Mouse (Mus musculus) limb, embryonic 12.5 days (tissue): ENCODE results near the gene Fuz. TPM values are rescaled to one million over a fixed set of nuclear protein-coding genes. Genes with fewer than 3 reads are reported as not detected.

Source experiments
- ATAC-seq: fragments of 200-750 bp; cut with Nextera tagmentation; 2 replicates; pipeline ENCODE4 v1.8.0; 2017; ENCODE audit warnings: low read depth, moderate TSS enrichment; ENCODE audit not compliant: insufficient number of reproducible peaks, insufficient read depth, low FRiP score, low TSS enrichment
- H3K27ac ChIP-seq: fragments of 300-500 bp; sonication (generic); 2 replicates; pipeline ENCODE4 v1.5.1; 2016; ENCODE audit warnings: mild to moderate bottlenecking, moderate library complexity
- H3K27me3 ChIP-seq: fragments of 300-500 bp; sonication (generic); 2 replicates; pipeline ENCODE4 v1.6.1; 2016; ENCODE audit warnings: mild to moderate bottlenecking, moderate library complexity
- H3K36me3 ChIP-seq: fragments of 300-500 bp; sonication (generic); 2 replicates; pipeline ENCODE4 v1.6.1; 2016; ENCODE audit warnings: mild to moderate bottlenecking, moderate library complexity
- H3K4me1 ChIP-seq: fragments of 300-500 bp; sonication (generic); replicated peaks from 2 replicates; pipeline ENCODE4 v1.6.1; 2016
- H3K4me2 ChIP-seq: fragments of 300-500 bp; sonication (generic); 2 replicates; pipeline ENCODE4 v1.6.1; 2016; ENCODE audit warnings: mild to moderate bottlenecking, moderate library complexity
- H3K4me3 ChIP-seq: fragments of 300-500 bp; sonication (generic); replicated peaks from 2 replicates; pipeline ENCODE4 v1.5.1; 2016; ENCODE audit warnings: mild to moderate bottlenecking
- H3K9ac ChIP-seq: fragments of 300-500 bp; sonication (generic); replicated peaks from 2 replicates; pipeline ENCODE4 v1.6.1; 2016; ENCODE audit warnings: mild to moderate bottlenecking, moderate library complexity
- H3K9me3 ChIP-seq: fragments of 300-500 bp; sonication (generic); 2 replicates; pipeline ENCODE4 v1.6.1; 2016; ENCODE audit warnings: mild to moderate bottlenecking, moderate library complexity
- whole genome bisulfite sequencing: fragments of 180-500 bp; shearing (Covaris S2); methylation state at CpG from one replicate; pipeline ENCODE4 v1.1.7; 2016; 5-methylcytosine and 5-hydroxymethylcytosine counted together
- polyA plus RNA-seq: library from polyadenylated mRNA; unstranded; fragments of >200 nt; fragmentation: Nextera tagmentation; extraction: Ambion mirVana; gene quantifications from 2 replicates; pipeline ENCODE4 v1.2.1, GENCODE M21; 2016

Gene Fuz
- 21.6 and 24.8 TPM in 2 replicates for polyA plus RNA-seq

- WGBS: 1% methylated on average over 34 of the region's 34 CpGs
- H3K4me1 ChIP-seq: peaks cover 42% of the 10 kb centered on the region
- no peaks in the 10 kb centered on the region for H3K27me3 ChIP-seq
- no peaks in the 10 kb centered on the region for H3K9me3 ChIP-seq
- ATAC-seq: peak; percentile 35
- H3K9ac ChIP-seq: peak within 1 kb of the TSS; percentile 72
- H3K4me2 ChIP-seq: peak within 1 kb of the TSS; percentile 75
- H3K4me3 ChIP-seq: peak within 1 kb of the TSS; percentile 62
- peaks cover 27% of the 10 kb centered on the region for H3K36me3 ChIP-seq
- H3K27ac ChIP-seq: peak within 1 kb of the TSS; percentile 90
These were observed at the start of gene Fuz for GRCm38 (mm10) chr7:44895593-44896434. Fuz (plus strand) TSS chr7:44896079.

- Histone ChIP-seq H3K4me2 (no peak overlapping the region), H3K36me3 (peaks cover 59% of the 10 kb centered on the region), H3K4me1 (peaks cover 18% of the 10 kb centered on the region), H3K27me3 (peaks cover 4% of the 10 kb centered on the region; the same call in 1 of the 2 replicates), H3K4me3 (no peak overlapping the region), H3K9me3 (no peaks in the 10 kb centered on the region), H3K9ac (no peak overlapping the region), H3K27ac (no peak overlapping the region)
- WGBS: 91% methylated on average over 7 of the region's 7 CpGs
- no peak for ATAC-seq
These were observed 49.1 kb upstream of the Fuz start for GRCm38 (mm10) chr7:44846804-44847203.

GRCm38 (mm10) chr7:44847772-44848171 is 48.1 kb upstream of the Fuz start:
- Histone ChIP-seq H3K36me3 (peaks cover 57% of the 10 kb centered on the region), H3K9me3 (no peaks in the 10 kb centered on the region), H3K4me3 (peak overlapping the region; percentile 78), H3K27me3 (no peaks in the 10 kb centered on the region), H3K4me1 (peaks cover 23% of the 10 kb centered on the region), H3K4me2 (peak overlapping the region; percentile 85), H3K27ac (no peak overlapping the region), H3K9ac (peak overlapping the region; percentile 40; the same call in 1 of the 2 replicates)
- ATAC-seq: no peak
- WGBS: 81% methylated on average over 5 of the region's 5 CpGs

GRCm38 (mm10) chr7:44848561-44849415 is 47.1 kb upstream of the Fuz start, which contains the start of the genes Akt1s1 and Tbc1d17:
Akt1s1 (plus strand) TSS chr7:44848991.
Tbc1d17 (minus strand) TSS chr7:44849079.
- under 1% methylated on average over 54 of the region's 54 CpGs for WGBS
- ATAC-seq: peak; percentile 85
- Histone ChIP-seq H3K27ac (peak within 1 kb of the TSS; percentile 96), H3K4me2 (peak within 1 kb of the TSS; percentile 85), H3K36me3 (peaks cover 51% of the 10 kb centered on the region), H3K27me3 (no peaks in the 10 kb centered on the region), H3K9ac (peak within 1 kb of the TSS; percentile 68), H3K4me1 (peaks cover 32% of the 10 kb centered on the region), H3K4me3 (peak within 1 kb of the TSS; percentile 78), H3K9me3 (no peaks in the 10 kb centered on the region)

DNA sequence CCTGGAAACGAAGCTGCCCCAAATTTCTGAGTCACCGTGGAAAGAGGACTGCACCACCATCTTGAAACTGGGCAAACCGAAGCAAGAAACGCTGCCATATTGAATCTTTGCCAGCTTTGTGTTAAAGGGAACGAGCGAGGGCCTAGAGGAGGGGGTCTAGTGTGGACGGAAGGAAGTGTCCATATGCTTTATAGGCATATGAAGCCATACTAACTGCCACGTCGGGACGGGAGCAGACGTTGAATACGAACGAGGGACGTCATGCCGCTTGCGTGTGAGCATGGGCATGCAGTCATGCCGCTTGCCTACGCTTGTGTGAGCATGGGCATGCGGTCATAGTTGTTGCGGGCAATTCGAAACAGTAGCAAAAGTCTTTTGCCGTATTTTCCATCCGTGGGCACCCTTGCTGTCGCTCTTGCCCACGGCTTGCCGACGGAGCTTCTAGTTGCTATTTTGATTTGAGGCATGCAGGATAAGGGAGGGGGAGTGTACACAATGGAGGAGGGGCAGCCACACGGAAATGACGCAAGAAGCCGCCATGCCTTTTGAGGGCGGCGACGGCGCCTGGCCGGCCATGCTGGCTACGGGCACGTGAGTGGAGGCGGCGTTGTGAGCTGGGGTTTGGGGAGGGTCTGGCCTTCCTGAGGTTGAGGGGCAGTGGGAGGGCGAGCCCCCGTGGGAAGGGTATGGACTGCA is 46.3 kb upstream of the Fuz start:
- peak overlapping the region; percentile 96 for H3K27ac ChIP-seq
- no peaks in the 10 kb centered on the region for H3K9me3 ChIP-seq
- H3K27me3 ChIP-seq: no peaks in the 10 kb centered on the region
- peak overlapping the region; percentile 85 for H3K4me2 ChIP-seq
- under 1% methylated on average over 41 of the region's 41 CpGs for WGBS
- peak overlapping the region; percentile 68 for H3K9ac ChIP-seq
- peaks cover 43% of the 10 kb centered on the region for H3K36me3 ChIP-seq
- H3K4me1 ChIP-seq: peaks cover 36% of the 10 kb centered on the region
- ATAC-seq: peak; percentile 67
- peak overlapping the region; percentile 78 for H3K4me3 ChIP-seq

- H3K27me3 ChIP-seq: no peaks in the 10 kb centered on the region
- peaks cover 37% of the 10 kb centered on the region for H3K36me3 ChIP-seq
- H3K4me3 ChIP-seq: peak overlapping the region; percentile 78
- H3K4me1 ChIP-seq: peaks cover 42% of the 10 kb centered on the region
- peak overlapping the region; percentile 96 for H3K27ac ChIP-seq
- H3K9me3 ChIP-seq: no peaks in the 10 kb centered on the region
- under 1% methylated on average over 33 of the region's 33 CpGs for WGBS
- ATAC-seq: peak; percentile 24
- H3K9ac ChIP-seq: peak overlapping the region; percentile 68
- H3K4me2 ChIP-seq: peak overlapping the region; percentile 85
These were observed 45.7 kb upstream of the Fuz start for GRCm38 (mm10) chr7:44850146-44850545.

- Histone ChIP-seq H3K4me2 (peak overlapping the region; percentile 85), H3K4me3 (peak overlapping the region; percentile 78), H3K27ac (peak overlapping the region; percentile 96; the same call in 1 of the 2 replicates), H3K9ac (peak overlapping the region; percentile 68), H3K4me1 (peaks cover 45% of the 10 kb centered on the region), H3K36me3 (peaks cover 29% of the 10 kb centered on the region), H3K27me3 (no peaks in the 10 kb centered on the region), H3K9me3 (no peaks in the 10 kb centered on the region)
- ATAC-seq: no peak
- 81% methylated on average over 8 of the region's 8 CpGs for WGBS
These were observed 44.9 kb upstream of the Fuz start for GRCm38 (mm10) chr7:44850789-44851624.

- Histone ChIP-seq H3K27ac (no peak overlapping the region), H3K4me1 (peaks cover 50% of the 10 kb centered on the region), H3K4me2 (no peak overlapping the region), H3K9me3 (no peaks in the 10 kb centered on the region), H3K36me3 (peaks cover 22% of the 10 kb centered on the region), H3K9ac (no peak overlapping the region), H3K4me3 (no peak overlapping the region), H3K27me3 (no peaks in the 10 kb centered on the region)
- WGBS: 91% methylated on average over 12 of the region's 12 CpGs
- no peak for ATAC-seq
These were observed 44.1 kb upstream of the Fuz start for GRCm38 (mm10) chr7:44851625-44852234.

GRCm38 (mm10) chr7:44852259-44853027 is 43.4 kb upstream of the Fuz start:
- Histone ChIP-seq H3K27me3 (no peaks in the 10 kb centered on the region), H3K4me1 (peaks cover 50% of the 10 kb centered on the region)
- ATAC-seq: no peak

More at GRCm38 (mm10) chr7:44852259-44853027, 43.4 kb upstream of the Fuz start:
- Histone ChIP-seq H3K27ac (no peak overlapping the region), H3K36me3 (peaks cover 19% of the 10 kb centered on the region), H3K9me3 (no peaks in the 10 kb centered on the region), H3K4me3 (peak overlapping the region; percentile 7; the same call in 1 of the 2 replicates), H3K4me2 (no peak overlapping the region), H3K9ac (no peak overlapping the region)
- WGBS: 89% methylated on average over 36 of the region's 36 CpGs
